Mouse (Mus musculus) bone marrow macrophage, adult 2 months (primary cell): ENCODE data around the gene Pole4.

ENCODE experiments used
- CTCF ChIP-seq: IDR thresholded peaks from 2 replicates; pipeline ENCODE4 v1.5.1; 2012; ENCODE audit warnings: low read depth, mild to moderate bottlenecking, low read length, moderate library complexity
- POLR2A ChIP-seq: IDR thresholded peaks from 2 replicates; pipeline ENCODE4 v1.6.1; 2012; ENCODE audit warnings: mild to moderate bottlenecking, low read depth, low read length, borderline replicate concordance

DNA sequence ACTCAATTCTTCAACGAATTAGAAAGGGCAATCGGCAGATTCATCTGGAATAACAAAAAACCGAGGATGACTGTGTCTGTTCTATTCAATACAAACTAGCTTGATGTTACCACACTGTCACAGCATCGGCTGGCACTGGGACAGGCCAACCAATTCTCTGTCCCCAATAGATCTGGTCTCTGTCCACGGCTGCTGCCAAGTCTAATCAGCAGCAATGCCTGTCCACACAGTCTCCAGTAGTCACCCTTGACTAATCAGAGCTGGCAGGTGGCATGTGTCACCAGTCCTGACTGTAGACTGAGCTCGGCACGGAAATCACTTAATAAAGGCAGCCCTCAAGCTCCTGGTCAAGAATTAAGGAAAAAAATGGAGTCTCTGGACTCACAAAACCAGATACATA is 115.8 kb downstream of the Pole4 start:
- TF ChIP-seq POLR2A: no peak
- TF ChIP-seq CTCF: no peak
